Mouse (Mus musculus) small intestine, adult 2 months (tissue): ENCODE measurements around the gene Tctex1d4.

Source experiments
- CTCF ChIP-seq: fragments of 200-500 bp; IDR thresholded peaks from 2 replicates; pipeline ENCODE4 v1.5.1; 2012; ENCODE audit warnings: low read depth, mild to moderate bottlenecking, control low read depth, inconsistent platforms, low read length, moderate library complexity, mixed read lengths; ENCODE audit not compliant: insufficient replicate concordance, insufficient read length; ENCODE audit errors: extremely low read depth
- POLR2A ChIP-seq: fragments of 200-500 bp; IDR thresholded peaks from 2 replicates; pipeline ENCODE4 v1.6.1; 2012; ENCODE audit warnings: low read depth, mild to moderate bottlenecking, control low read depth, inconsistent platforms, low read length, moderate library complexity

GRCm38 (mm10) chr4:117134601-117134995 lies 8.0 kb downstream of the Tctex1d4 start:
- no peak for TF ChIP-seq POLR2A
- no peak for TF ChIP-seq CTCF
